Mouse (Mus musculus): Measurements from ENCODE around the gene Zkscan6. TPM values are rescaled to one million over a fixed set of nuclear protein-coding genes. Genes with fewer than 3 reads are reported as not detected.

Zkscan6 gene
- 10 to 100 TPM; 16.2 to 18.1 TPM for total RNA-seq (2023)

GRCm38 (mm10) chr11:65806909-65807504 lies at the start of gene Zkscan6:
TSS of gene Zkscan6 (plus strand) at chr11:65807175.

DNA sequence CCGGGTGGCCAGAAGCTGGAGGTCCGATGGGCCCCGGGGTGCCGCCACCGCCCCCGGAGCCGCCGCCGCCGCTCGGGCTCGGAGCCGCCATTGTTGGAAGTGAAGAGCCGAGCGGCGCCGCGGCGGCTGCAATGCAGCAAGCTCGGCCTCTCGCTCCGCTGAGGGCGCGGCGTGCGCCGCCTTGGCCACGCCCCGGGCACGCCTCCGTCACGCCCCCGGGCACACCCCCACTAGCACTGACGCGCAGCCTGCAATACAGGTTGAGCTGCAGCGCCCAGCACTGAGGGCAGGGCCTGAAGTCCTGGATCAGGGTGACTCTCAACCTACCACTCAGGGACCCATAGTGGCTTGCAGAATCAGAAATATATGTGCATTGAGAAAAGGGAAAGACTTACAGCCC lies 18.8 kb upstream of the Zkscan6 start, which contains the start of gene Map2k4:
Gene Map2k4, minus strand, starts transcription at position 144 of the 400 bp plus-strand sequence.

Other genes starting within 250 kb of the Zkscan6 start
- gene Map2k4, start 18.9 kb upstream of the Zkscan6 start, total RNA-seq (2023): 10 to 100 TPM; 35.7 to 35.8 TPM